Mouse (Mus musculus) neutrophil, adult 5-6 weeks (primary cell): ENCODE data around the gene Cmklr1. TPM values are rescaled to one million over a fixed set of nuclear protein-coding genes. Genes with fewer than 3 reads are reported as not detected.
"Not testable (repeated sequence)": the region's sequence is repeated elsewhere in the genome, so short reads cannot be mapped to it uniquely, and the experiment has no call there.

Experiments used
- ATAC-seq: fragments of 151-379, 151-347 bp; 2 replicates; pipeline ENCODE4 v1.8.0; 2017; ENCODE audit warnings: mild to moderate bottlenecking, moderate TSS enrichment; ENCODE audit not compliant: insufficient number of reproducible peaks, poor library complexity, low FRiP score, severe bottlenecking; ENCODE audit errors: extremely low read depth
- total RNA-seq: library from RNA; stranded (forward); fragments of 200-1000 nt; gene quantifications from 2 replicates; pipeline ENCODE4 v1.2.3, GENCODE M21; 2017

Gene Cmklr1
- total RNA-seq, 1 experiment from 2014 or later: 0.58 TPM

DNA sequence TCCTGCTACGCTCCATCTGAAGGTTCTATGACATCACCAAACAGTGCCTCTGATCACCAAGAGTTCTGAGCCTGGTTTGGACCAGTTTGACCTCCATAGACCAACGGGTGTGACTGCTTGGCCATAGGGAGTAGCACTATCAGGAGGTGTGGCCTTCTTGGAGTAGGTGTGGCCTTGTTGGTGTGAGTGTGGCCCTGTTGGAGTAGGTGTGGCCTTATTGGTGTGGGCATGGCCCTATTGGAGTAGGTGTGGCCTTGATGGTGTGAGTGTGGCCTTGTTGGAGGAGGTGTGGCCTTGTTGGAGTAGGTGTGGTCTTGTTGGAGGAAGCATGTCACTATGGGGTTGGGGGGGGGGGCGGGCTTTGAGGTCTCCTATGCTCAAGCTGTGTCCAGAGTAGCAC is 50.0 kb downstream of the Cmklr1 start:
- ATAC-seq: no peak

DNA sequence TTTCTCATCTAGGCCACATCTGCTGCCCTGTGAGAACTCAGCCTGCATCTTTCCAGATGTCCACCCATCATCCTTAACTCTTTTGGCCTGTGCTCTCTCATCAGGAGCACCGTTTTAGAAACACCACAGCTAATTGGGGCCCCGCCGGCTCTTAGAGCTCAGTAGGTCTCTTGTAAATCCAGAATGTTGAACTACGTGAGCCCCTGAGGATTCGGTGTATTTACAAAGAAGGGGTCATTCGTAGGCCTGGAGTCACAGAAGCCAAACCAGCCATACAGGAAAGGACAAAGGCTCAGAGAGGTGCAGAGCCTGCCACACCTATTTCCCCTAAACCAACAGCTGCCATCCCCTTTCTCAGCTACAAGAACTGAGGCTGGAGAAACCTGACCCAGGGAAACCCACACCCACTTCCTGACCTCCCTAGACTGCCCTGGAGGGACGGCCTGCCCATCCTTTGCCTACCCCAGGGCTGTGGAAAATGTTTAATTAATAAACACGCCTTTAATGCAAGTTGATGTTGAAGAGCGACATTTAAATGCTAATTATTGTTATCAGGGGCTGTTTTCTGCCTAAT is 53.4 kb downstream of the Cmklr1 start:
- no peak for ATAC-seq

DNA sequence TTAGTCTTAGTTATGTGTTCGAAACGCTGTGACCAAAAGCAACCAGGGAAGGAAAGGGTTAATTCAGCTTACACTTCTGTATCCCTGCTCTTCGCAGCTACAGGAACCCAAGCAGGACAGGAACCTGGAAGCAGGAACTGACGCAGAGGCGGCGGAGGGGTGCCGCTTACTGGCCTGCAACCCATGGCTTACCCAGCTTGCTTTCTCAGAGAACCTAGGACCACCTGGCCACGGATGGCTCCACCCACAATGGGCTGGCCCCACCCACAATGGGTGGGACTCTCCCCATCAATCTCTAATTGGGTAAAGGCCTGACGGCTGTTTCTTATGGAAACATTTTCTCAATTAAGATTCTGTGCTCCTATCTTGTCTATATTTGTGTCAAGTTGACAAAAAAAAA is 54.0 kb downstream of the Cmklr1 start:
- ATAC-seq: no peak

DNA sequence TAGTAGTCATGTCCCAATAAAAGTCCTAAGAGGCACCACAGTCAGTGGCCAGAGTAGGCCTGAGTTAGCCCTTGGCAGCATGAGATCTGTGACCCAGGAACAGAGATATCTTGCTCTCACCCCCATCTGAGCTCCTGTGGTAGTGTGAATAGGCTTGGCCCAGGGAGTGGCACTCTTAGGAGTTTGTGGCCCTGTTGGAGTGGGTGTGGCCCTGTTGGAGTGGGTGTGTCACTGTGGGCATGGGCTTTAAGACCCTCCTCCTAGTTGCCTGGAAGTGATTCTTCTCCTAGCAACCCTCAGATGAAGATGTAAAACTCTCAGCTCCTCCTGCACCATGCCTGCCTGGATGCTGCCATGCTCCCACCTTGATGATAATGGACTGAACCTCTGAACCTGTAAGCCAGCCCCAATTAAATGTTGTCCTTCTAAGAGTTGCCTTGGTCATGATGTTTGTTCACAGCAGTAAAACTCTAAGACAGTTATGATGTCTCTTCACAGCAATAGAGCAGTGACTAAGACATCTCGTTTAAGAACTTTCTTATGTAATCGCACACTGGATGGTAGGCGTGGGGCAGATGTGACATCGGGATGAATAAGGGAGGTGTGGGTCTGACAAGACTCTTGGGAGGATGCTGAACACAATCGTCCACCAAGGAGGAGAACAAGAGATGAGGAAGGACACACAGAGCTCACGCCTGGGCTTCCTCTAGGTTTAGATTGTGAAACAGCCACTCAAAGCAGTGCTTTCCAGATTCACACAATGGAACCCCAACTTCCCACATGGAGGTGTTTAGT is 56.1 kb downstream of the Cmklr1 start:
- ATAC-seq: no peak

DNA sequence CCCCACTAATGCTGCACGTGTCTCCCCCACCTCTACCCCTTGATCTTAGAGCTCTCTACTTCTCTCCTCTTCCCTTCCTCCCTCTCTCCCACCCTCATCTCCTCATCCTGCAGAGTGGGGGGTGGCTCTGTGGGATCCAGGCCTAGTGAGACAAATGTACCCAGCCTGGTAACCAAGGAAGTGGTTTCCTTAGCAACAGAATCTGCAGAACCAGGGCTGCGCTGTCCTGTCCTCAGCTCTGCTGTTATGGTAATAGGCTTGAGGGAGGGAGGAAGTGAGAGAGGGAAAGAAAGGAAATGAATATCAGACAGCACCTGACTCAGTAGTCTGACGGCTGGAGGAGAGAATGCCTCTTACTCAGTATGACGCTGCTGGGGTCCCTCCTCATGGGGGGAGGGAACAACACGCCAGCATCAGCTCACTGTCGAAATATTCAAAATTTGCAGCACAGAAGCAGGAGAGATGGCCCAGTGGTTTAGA is 58.4 kb downstream of the Cmklr1 start:
- no peak for ATAC-seq

DNA sequence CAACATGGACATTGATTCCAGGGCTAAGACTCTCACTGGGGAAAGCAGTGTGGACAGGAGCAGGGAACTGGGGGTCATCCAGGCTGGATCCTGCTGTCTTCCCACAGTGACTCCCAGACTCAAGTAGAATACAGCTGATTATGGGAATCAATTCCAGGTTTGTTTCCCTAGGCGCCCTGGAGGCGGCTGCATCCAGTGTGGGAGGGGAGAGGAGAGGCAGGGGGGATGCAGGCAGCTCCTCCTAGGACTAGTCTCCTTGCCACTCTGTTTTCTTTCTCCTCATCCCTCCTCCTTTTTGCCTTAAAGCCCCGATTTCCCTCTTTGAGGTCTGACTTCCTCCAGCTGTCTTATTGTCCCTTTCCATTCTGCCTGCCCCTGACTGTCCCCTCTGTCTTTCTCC is 59.1 kb downstream of the Cmklr1 start:
- ATAC-seq: no peak

DNA sequence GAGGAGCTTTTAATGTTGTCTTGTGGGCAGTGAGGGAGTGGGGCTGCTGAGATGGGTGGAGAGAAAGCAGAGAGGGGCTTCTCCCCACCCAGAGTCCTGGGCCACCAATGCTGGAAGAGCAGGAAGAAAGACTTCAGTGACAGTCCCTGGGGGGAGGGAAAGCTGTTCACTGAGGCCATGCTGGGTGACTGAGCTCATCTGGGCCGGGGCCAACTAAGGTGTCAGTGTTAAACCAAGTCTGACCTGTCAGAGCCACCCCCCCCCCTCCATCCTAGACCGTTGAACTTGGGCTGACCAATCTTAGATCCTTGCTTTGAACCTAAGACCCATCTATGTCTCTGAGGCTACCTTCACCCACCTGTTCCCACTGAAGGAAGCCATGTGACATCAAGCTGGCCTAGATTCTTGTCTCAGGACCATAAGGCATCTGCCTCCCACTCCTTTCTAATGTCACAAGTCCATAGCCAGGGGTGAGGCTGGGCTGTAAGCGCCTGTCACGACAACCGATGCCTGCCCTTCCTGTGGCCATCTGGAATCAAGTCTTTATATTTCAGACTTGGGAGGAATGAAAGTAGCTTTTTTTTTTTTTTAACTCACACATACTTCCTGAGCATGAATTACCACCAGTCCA is 60.1 kb downstream of the Cmklr1 start:
- ATAC-seq: no peak

DNA sequence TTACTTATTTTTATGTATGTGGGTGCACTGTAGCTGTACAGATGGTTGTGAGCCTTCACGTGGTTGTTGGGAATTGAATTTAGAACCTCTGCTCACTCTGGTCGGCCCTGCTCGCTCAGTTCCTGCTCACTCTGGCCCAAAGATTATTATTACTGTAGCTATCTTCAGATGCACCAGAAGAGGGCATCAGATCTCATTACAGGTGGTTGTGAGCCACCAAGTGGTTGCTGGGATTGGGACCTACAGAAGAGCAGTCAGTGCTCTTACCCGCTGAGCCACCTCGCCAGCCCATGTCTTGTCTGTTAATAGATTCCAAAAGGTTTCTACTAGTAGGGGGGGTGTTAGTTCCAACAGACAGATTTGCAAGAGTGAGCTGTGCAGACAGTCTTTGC is 63.8 kb downstream of the Cmklr1 start:
- not testable (repeated sequence) for ATAC-seq

DNA sequence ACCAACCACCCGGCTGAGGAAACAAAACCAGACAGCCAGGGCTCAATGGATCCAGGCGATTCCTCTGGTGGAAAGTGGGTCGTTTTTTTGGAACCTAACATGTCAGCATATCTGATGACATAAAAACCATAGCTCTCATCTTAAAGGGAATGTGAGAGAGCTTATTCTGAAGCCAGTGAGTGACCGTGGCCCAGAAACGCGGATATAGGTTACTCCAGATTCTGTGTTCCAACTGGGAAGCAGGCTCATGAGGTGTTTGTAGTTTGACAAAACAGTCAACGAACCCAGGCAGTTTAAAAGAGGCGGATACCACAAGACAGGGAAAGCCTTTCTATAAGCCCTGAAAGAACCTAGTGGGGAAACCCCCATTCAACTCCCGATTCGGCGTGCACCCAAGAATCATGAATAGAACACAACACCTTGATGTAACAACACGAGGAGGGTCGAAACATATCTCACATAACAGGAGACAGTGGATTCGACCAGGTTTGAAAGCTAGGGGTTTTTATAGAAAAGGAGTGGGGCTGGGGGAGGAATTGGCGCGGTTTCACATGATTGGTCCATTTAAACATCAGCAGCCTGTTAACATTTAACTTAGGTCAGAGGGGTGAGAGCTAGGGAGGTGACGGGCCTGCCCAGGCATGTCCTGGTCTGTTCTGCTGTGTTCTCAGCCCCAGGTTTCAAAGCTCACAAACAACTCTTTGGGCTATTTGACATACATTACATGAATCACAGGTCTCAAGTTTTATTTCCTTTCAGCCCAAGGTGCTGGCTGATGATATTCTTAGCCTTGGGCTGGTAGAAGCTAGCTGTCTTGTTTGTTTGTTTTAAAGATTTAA is 64.4 kb downstream of the Cmklr1 start:
- not testable (repeated sequence) for ATAC-seq

DNA sequence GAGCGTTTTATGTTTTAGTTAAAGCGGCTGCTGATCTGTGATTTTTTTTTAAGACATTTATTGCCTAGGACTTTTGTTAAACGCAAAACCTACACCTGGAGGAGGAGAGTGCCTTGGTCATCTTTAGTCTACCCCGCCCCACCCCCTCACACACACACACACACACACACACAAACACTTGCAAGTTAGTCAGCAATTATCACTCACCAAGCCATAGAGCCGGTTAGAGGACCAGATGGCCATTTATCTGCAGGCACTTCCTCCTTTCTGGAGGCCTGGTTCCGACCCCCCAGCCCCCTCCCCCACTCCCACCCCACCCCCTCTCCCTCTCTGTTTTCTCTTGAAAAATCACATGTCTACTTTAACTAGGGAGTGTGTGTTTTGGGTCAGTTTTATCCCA is 65.8 kb downstream of the Cmklr1 start:
- no peak for ATAC-seq

DNA sequence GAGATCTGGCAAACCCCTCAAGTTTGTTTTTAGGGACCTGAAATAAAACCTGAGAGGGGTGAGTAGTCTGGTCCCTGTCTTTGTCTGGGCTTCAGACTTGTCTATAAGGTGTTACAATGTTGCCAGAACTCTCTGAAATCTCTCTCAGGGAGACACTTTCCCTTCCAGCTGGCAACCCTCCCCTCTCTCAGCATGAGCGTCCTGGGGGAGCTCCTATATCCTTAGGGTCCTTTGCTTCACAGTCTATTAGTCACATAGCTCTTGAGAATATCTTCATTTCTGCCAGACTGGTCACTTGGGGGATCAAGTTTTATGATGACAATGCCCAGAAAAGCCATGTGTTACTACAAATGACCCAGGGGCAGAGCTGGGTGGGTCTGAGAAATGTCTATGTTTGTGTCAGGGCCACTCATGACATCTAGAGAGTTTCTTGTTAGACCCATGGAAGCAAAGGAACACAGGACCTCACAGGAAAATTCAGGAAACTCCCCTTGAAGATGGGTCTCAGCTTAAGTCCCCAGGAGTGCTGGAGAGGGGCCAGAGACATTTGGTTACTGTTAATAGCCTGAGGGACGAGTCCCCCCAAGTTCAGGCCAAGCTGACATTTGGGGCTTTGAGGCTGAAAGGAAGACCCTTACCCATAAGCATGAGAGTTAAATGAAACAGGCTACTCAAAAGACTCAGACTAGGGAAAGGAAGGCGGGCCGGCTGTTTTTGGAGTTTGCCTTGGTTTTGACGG is 66.6 kb downstream of the Cmklr1 start:
- ATAC-seq: no peak

DNA sequence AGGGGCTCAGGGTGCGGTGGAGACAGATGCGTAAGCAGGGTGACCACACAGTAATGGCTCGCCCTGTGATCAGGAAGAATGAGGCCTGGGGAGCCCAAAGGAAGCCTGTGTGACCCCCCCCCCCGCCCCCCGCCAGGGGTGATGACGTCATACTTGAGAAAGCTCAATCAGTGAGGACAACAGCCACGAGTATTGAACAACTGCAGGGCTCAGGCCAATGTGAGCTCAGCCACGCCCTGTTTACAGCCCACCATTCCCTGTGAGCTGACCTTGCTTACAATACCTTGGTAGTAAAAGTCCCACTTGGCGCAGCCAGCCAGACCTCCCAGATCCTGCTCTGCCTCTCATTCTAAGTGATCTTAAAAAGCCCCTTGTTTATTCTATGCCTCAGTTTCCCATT is 69.4 kb downstream of the Cmklr1 start:
- no peak for ATAC-seq

DNA sequence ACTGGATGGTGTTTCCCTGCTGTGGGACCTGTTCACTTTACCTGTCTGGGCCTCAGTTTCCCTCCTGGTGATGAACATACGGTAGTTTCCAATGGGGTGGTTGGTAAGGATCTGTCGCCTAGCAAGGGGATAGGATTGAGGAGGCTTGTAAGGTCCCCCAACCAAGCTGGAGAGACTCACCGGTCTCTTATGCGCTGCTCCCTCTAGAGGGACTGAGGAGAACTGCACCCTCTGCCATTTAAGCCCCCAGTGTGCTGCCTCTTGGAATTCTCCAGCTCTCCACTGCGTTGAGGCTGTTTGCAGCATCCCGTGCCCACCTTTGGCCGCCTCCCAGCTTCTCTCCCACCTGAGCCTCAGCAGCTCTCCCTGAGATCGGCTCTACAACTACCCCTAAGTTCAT is 70.0 kb downstream of the Cmklr1 start:
- no peak for ATAC-seq

DNA sequence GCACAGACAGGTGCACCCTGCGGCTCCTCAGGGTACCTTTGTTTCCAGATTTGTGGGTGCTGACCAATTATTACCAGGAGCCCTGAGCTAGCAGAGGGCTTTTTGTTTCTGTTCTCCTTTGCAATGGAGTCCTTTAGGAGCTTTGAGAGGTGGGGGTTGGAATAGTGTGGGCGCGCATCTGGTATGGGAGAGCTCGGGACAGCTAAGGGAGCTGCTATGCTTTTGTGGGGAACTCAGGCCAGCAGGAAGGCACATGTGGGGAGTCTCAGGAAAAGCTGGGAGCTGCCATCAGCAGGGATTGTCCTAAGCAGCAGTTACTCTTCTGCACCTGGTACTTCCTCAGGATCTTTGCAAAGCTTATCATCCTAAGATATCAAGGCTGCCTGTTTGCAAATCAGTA is 71.1 kb downstream of the Cmklr1 start:
- ATAC-seq: no peak

DNA sequence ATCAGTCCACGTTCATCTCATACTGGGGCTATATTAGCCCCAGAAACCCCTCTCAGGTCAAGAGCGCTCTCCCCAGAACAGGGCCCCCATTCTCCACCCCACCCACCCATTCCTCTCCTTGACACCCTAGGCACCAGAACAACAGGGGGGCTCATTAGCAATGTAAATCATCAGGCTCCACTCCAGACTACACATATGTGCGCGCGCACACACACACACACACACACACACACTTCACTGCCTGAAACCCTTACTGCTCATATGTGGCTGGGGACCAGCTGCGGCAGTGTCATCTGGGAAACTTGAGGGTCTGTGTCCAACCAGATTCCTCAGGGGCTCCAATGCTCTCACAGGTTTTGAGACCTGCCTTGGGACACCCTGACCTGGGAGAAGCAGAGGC is 71.8 kb downstream of the Cmklr1 start:
- ATAC-seq: no peak

DNA sequence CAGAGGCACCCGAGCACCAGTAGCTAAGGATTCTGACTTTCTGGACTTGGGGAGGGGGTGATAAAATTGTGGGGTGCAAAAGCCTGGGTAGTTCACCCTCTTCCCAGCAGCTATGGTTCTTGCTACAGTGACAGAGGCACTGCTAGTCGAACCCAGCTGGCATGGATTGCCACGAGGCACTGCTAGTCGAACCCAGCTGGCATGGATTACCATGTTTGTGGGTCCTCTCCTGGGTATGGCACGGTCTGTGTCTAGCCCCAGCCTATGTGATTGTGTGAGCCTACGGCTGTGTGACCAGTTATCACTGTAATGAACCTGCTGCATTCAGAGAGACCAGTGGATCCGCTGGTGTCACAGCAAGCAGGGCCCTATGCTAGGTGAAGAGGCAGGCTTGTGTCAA is 72.7 kb downstream of the Cmklr1 start:
- no peak for ATAC-seq

DNA sequence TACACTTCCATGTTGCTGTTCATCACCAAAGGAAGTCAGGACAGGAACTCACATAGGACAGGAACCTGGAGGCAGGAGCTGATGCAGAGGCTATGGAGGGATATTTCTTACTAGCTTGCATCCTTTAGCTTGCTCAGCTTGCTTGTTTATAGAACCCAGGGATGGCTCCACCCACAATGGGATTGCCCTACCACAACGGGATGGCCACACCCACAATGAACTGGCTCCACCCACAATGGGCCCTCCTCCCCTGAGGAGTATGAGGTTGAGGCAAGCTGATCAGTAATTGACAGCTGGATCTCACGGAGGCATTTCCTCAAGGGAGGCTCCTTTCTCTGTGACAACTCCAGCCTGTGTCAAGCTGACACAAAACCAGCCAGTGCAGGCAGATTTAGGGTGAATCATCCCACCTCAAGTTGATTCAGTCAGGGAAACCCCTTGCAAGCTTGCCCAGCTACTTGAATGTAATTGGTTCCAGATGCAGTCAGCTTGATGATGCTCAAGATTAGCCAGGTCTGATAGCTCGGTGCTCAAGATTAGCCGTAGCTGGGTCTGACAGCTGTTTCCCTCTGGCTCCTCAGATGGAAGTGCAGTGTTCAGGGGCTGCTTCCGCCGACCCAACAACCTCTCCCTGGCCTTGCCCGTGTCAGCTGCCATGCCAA is 80.0 kb downstream of the Cmklr1 start:
- ATAC-seq: no peak

DNA sequence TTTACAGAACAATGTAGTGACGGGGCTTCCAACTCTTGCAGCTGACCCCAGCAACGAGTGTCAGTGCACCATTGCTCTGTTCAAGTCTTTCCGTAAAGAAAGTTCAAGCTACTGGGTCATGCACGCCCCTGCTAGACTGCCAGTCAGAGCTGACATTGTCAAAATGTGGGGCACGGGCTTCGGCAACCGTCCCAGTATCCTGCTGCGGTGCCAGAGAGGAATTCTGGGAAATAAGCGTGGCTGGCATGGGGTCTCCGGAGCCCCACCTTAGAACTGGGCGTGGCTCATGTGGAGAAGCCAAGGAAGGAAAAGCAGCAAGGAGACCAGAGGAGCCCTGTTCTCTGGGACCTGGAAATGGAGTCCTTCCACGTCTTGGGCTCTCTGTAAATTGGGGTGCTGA is 84.4 kb downstream of the Cmklr1 start:
- ATAC-seq: no peak
